Mouse (Mus musculus) left cerebral cortex, adult 9 months (tissue): Measurements from ENCODE around the gene Hist1h4m.
"Not testable (repeated sequence)": the region's sequence is repeated elsewhere in the genome, so short reads cannot be mapped to it uniquely, and the experiment has no call there.

Experiments used
- DNase-seq, 2 experiments: peaks; one replicate each; pipeline ENCODE4 v3.0.0; 2022; ENCODE audit warnings: low spot score in 2 of 2

Gene Hist1h4m

GRCm38 (mm10) chr13:21811539-21811938, at the start of gene Hist1h4m:
TSS of gene Hist1h4m (plus strand) at chr13:21811746.
- peak; percentile 23 to 67 for DNase-seq

- DNase-seq = peak; percentile 76 to 78
Observed at GRCm38 (mm10) chr13:21778814-21779766, 32.5 kb upstream of the Hist1h4m start.

GRCm38 (mm10) chr13:21779767-21780731, 31.5 kb upstream of the Hist1h4m start, which contains the start of gene Hist1h1b:
TSS of gene Hist1h1b (minus strand) at chr13:21780625.
- DNase-seq = peak in 1 of 2 experiments; percentile 65

GRCm38 (mm10) chr13:21781021-21781555, 30.5 kb upstream of the Hist1h4m start:
- no peak for DNase-seq

- DNase-seq = no peak
Observed at GRCm38 (mm10) chr13:21781639-21782038, 29.9 kb upstream of the Hist1h4m start.

GRCm38 (mm10) chr13:21782361-21783254, 28.9 kb upstream of the Hist1h4m start:
- peak in 1 of 2 experiments; percentile 24 for DNase-seq

GRCm38 (mm10) chr13:21783255-21783617, 28.3 kb upstream of the Hist1h4m start, which contains the start of gene Hist1h3i:
TSS of gene Hist1h3i (minus strand) at chr13:21783370.
- DNase-seq = peak; percentile 79 to 84

- peak in 1 of 2 experiments; percentile 25 for DNase-seq
Observed at GRCm38 (mm10) chr13:21783734-21784161, 27.8 kb upstream of the Hist1h4m start.

- DNase-seq = no peak
Observed at GRCm38 (mm10) chr13:21784311-21784710, 27.2 kb upstream of the Hist1h4m start.

- DNase-seq = no peak
Observed at GRCm38 (mm10) chr13:21786189-21786898, 25.2 kb upstream of the Hist1h4m start.

- DNase-seq = peak; percentile 92 to 96
Observed at GRCm38 (mm10) chr13:21786899-21787629, 24.5 kb upstream of the Hist1h4m start, which contains the start of the genes Hist1h2an and Hist1h2bp. TSS of gene Hist1h2an (minus strand) at chr13:21787218. TSS of gene Hist1h2bp (plus strand) at chr13:21787461.

- DNase-seq = no peak
Observed at GRCm38 (mm10) chr13:21787760-21788593, 23.6 kb upstream of the Hist1h4m start.

GRCm38 (mm10) chr13:21789925-21790324, 21.6 kb upstream of the Hist1h4m start:
- DNase-seq = no peak

- DNase-seq = no peak
Observed at GRCm38 (mm10) chr13:21790601-21791283, 20.8 kb upstream of the Hist1h4m start.

GRCm38 (mm10) chr13:21795584-21795983, 16.0 kb upstream of the Hist1h4m start:
- no peak for DNase-seq

GRCm38 (mm10) chr13:21797163-21797562, 14.4 kb upstream of the Hist1h4m start:
- DNase-seq = not testable (repeated sequence)

GRCm38 (mm10) chr13:21803058-21803457, 8.5 kb upstream of the Hist1h4m start:
- DNase-seq = not testable (repeated sequence)
